Mouse (Mus musculus) midbrain, embryonic 15.5 days (tissue): ENCODE measurements around the gene Unc13b. TPM values are rescaled to one million over a fixed set of nuclear protein-coding genes. Genes with fewer than 3 reads are reported as not detected.
"Not testable (repeated sequence)": the region's sequence is repeated elsewhere in the genome, so short reads cannot be mapped to it uniquely, and the experiment has no call there.

Experiments
- ATAC-seq: fragments of 200-750 bp; cut with Nextera tagmentation; replicated peaks from 2 replicates; pipeline ENCODE4 v1.8.0; 2017; ENCODE audit warnings: moderate TSS enrichment
- H3K27ac ChIP-seq: fragments of 300-500 bp; sonication (generic); 2 replicates; pipeline ENCODE4 v1.5.1; 2015; ENCODE audit warnings: mild to moderate bottlenecking, inconsistent platforms
- H3K27me3 ChIP-seq: fragments of 300-500 bp; sonication (generic); replicated peaks from 2 replicates; pipeline ENCODE4 v1.6.1; 2015; ENCODE audit warnings: inconsistent platforms
- H3K36me3 ChIP-seq: fragments of 300-500 bp; sonication (generic); replicated peaks from 2 replicates; pipeline ENCODE4 v1.6.1; 2015; ENCODE audit warnings: inconsistent platforms
- H3K4me1 ChIP-seq: fragments of 300-500 bp; sonication (generic); 2 replicates; pipeline ENCODE4 v1.6.1; 2015; ENCODE audit warnings: inconsistent platforms
- H3K4me2 ChIP-seq: fragments of 300-500 bp; sonication (generic); 2 replicates; pipeline ENCODE4 v1.6.1; 2015; ENCODE audit warnings: inconsistent platforms, mild to moderate bottlenecking, moderate library complexity
- H3K4me3 ChIP-seq: fragments of 300-500 bp; sonication (generic); 2 replicates; pipeline ENCODE4 v1.5.1; 2015; ENCODE audit warnings: mild to moderate bottlenecking, inconsistent platforms
- H3K9ac ChIP-seq: fragments of 300-500 bp; sonication (generic); 2 replicates; pipeline ENCODE4 v1.6.1; 2015; ENCODE audit warnings: mild to moderate bottlenecking, inconsistent platforms
- H3K9me3 ChIP-seq: fragments of 300-500 bp; sonication (generic); 2 replicates; pipeline ENCODE4 v1.6.1; 2016; ENCODE audit warnings: inconsistent platforms
- WGBS: fragments of 180-500 bp; shearing (Covaris S2); methylation state at CpG from one replicate; pipeline ENCODE4 v1.1.7; 2015; ENCODE audit warnings: mixed read lengths; 5-methylcytosine and 5-hydroxymethylcytosine counted together
- polyA plus RNA-seq: library from polyadenylated mRNA; unstranded; fragments of >200 nt; fragmentation: Nextera tagmentation; extraction: Ambion mirVana; gene quantifications from 2 replicates; pipeline ENCODE4 v1.2.1, GENCODE M21; 2015

The Unc13b gene
- polyA plus RNA-seq, 1 experiment from 2014 or later, result 21.2 TPM

GRCm38 (mm10) chr4:43152413-43152812 is 93.7 kb downstream of the Unc13b start:
- H3K36me3 ChIP-seq, H3K27ac ChIP-seq, H3K9ac ChIP-seq, H3K4me1 ChIP-seq, H3K9me3 ChIP-seq, H3K4me2 ChIP-seq, ATAC-seq, H3K27me3 ChIP-seq, H3K4me3 ChIP-seq: not testable (repeated sequence)
- WGBS, result over 99% methylated on average over 4 of the region's 4 CpGs

GRCm38 (mm10) chr4:43160045-43160444 is 101.3 kb downstream of the Unc13b start:
- 58% methylated on average over 3 of the region's 3 CpGs for WGBS
- Histone ChIP-seq H3K27ac (no peak overlapping the region), H3K36me3 (no peaks in the 10 kb centered on the region), H3K4me2 (no peak overlapping the region), H3K4me1 (peaks cover 11% of the 10 kb centered on the region), H3K9ac (no peak overlapping the region), H3K4me3 (no peak overlapping the region), H3K27me3 (no peaks in the 10 kb centered on the region), H3K9me3 (no peaks in the 10 kb centered on the region)
- no peak for ATAC-seq

GRCm38 (mm10) chr4:43161124-43161657 is 102.4 kb downstream of the Unc13b start:
- Histone ChIP-seq H3K4me2 (no peak overlapping the region), H3K9me3 (no peaks in the 10 kb centered on the region), H3K27ac (no peak overlapping the region), H3K4me1 (peaks cover 11% of the 10 kb centered on the region), H3K27me3 (no peaks in the 10 kb centered on the region), H3K9ac (no peak overlapping the region), H3K36me3 (no peaks in the 10 kb centered on the region), H3K4me3 (no peak overlapping the region)
- WGBS, result 95% methylated on average over 3 of the region's 3 CpGs
- no peak for ATAC-seq

GRCm38 (mm10) chr4:43163205-43163604 is 104.5 kb downstream of the Unc13b start:
- Histone ChIP-seq H3K9me3 (no peaks in the 10 kb centered on the region), H3K27ac (no peak overlapping the region), H3K9ac (no peak overlapping the region), H3K36me3 (no peaks in the 10 kb centered on the region), H3K4me3 (no peak overlapping the region), H3K4me2 (no peak overlapping the region), H3K4me1 (peaks cover 11% of the 10 kb centered on the region), H3K27me3 (no peaks in the 10 kb centered on the region)
- 72% methylated on average over 3 of the region's 3 CpGs for whole genome bisulfite sequencing
- no peak for ATAC-seq

- H3K4me3 ChIP-seq, result no peak overlapping the region
- no peak overlapping the region for H3K9ac ChIP-seq
- no peaks in the 10 kb centered on the region for H3K36me3 ChIP-seq
- WGBS, result 88% methylated on average over 12 of the region's 12 CpGs
- ATAC-seq, result no peak
- no peaks in the 10 kb centered on the region for H3K27me3 ChIP-seq
- H3K4me1 ChIP-seq, result no peaks in the 10 kb centered on the region
- H3K4me2 ChIP-seq, result no peak overlapping the region
- H3K27ac ChIP-seq, result no peak overlapping the region
- H3K9me3 ChIP-seq, result no peaks in the 10 kb centered on the region
Measured at GRCm38 (mm10) chr4:43165403-43166005, 106.8 kb downstream of the Unc13b start.

GRCm38 (mm10) chr4:43170028-43170427 is 111.3 kb downstream of the Unc13b start:
- no peak overlapping the region for H3K27ac ChIP-seq
- no peak overlapping the region for H3K4me3 ChIP-seq
- H3K9ac ChIP-seq, result no peak overlapping the region
- H3K4me2 ChIP-seq, result no peak overlapping the region
- no peaks in the 10 kb centered on the region for H3K4me1 ChIP-seq
- WGBS, result 90% methylated on average over 3 of the region's 3 CpGs
- ATAC-seq, result no peak
- H3K9me3 ChIP-seq, result no peaks in the 10 kb centered on the region
- no peaks in the 10 kb centered on the region for H3K36me3 ChIP-seq
- no peaks in the 10 kb centered on the region for H3K27me3 ChIP-seq

- no peak for ATAC-seq
- H3K9me3 ChIP-seq, result no peaks in the 10 kb centered on the region
Measured at GRCm38 (mm10) chr4:43177126-43177525, 118.4 kb downstream of the Unc13b start.

GRCm38 (mm10) chr4:43182474-43183168 is 123.9 kb downstream of the Unc13b start:
- no peak overlapping the region for H3K9ac ChIP-seq
- H3K27ac ChIP-seq, result no peak overlapping the region
- WGBS, result 94% methylated on average over 8 of the region's 8 CpGs
- no peak for ATAC-seq
- no peaks in the 10 kb centered on the region for H3K27me3 ChIP-seq
- H3K4me1 ChIP-seq, result no peaks in the 10 kb centered on the region
- no peak overlapping the region for H3K4me3 ChIP-seq
- no peaks in the 10 kb centered on the region for H3K9me3 ChIP-seq
- H3K36me3 ChIP-seq, result no peaks in the 10 kb centered on the region
- no peak overlapping the region for H3K4me2 ChIP-seq

More at GRCm38 (mm10) chr4:43177126-43177525, 118.4 kb downstream of the Unc13b start:
- Histone ChIP-seq H3K4me3 (no peak overlapping the region), H3K9ac (no peak overlapping the region), H3K4me1 (no peaks in the 10 kb centered on the region), H3K27me3 (no peaks in the 10 kb centered on the region), H3K27ac (no peak overlapping the region), H3K4me2 (no peak overlapping the region), H3K36me3 (no peaks in the 10 kb centered on the region)
- 85% methylated on average over 2 of the region's 2 CpGs for WGBS

- 41% methylated on average over 2 of the region's 2 CpGs for WGBS
- Histone ChIP-seq H3K9me3 (no peaks in the 10 kb centered on the region), H3K36me3 (no peaks in the 10 kb centered on the region), H3K4me1 (no peaks in the 10 kb centered on the region), H3K9ac (no peak overlapping the region), H3K27me3 (no peaks in the 10 kb centered on the region), H3K4me3 (no peak overlapping the region), H3K4me2 (no peak overlapping the region), H3K27ac (no peak overlapping the region)
- ATAC-seq, result no peak
Measured at GRCm38 (mm10) chr4:43187439-43187838, 128.7 kb downstream of the Unc13b start.

- H3K27me3 ChIP-seq, result no peaks in the 10 kb centered on the region
- H3K27ac ChIP-seq, result no peak overlapping the region
- no peaks in the 10 kb centered on the region for H3K4me1 ChIP-seq
- no peak overlapping the region for H3K4me3 ChIP-seq
- no peak for ATAC-seq
- H3K9ac ChIP-seq, result no peak overlapping the region
- WGBS, result 91% methylated on average over 5 of the region's 5 CpGs
- H3K9me3 ChIP-seq, result no peaks in the 10 kb centered on the region
- no peak overlapping the region for H3K4me2 ChIP-seq
- no peaks in the 10 kb centered on the region for H3K36me3 ChIP-seq
Measured at GRCm38 (mm10) chr4:43189381-43189780, 130.6 kb downstream of the Unc13b start.

GRCm38 (mm10) chr4:43204946-43205345 is 146.2 kb downstream of the Unc13b start:
- no peaks in the 10 kb centered on the region for H3K36me3 ChIP-seq
- no peak overlapping the region for H3K4me2 ChIP-seq
- H3K27me3 ChIP-seq, result no peaks in the 10 kb centered on the region
- no peak overlapping the region for H3K27ac ChIP-seq
- H3K4me1 ChIP-seq, result peaks cover 13% of the 10 kb centered on the region
- WGBS, result 82% methylated on average over 2 of the region's 2 CpGs
- no peak for ATAC-seq
- H3K9ac ChIP-seq, result no peak overlapping the region
- H3K4me3 ChIP-seq, result no peak overlapping the region
- no peaks in the 10 kb centered on the region for H3K9me3 ChIP-seq

GRCm38 (mm10) chr4:43205571-43205970 is 146.8 kb downstream of the Unc13b start:
- Histone ChIP-seq H3K9me3 (no peaks in the 10 kb centered on the region), H3K27ac (no peak overlapping the region), H3K4me3 (no peak overlapping the region), H3K27me3 (no peaks in the 10 kb centered on the region), H3K36me3 (no peaks in the 10 kb centered on the region), H3K9ac (no peak overlapping the region), H3K4me2 (no peak overlapping the region), H3K4me1 (peaks cover 13% of the 10 kb centered on the region)
- ATAC-seq, result no peak
- 42% methylated on average over 4 of the region's 4 CpGs for WGBS

GRCm38 (mm10) chr4:43206989-43207388 is 148.2 kb downstream of the Unc13b start:
- no peak; the same call in 1 of the 2 replicates for ATAC-seq
- H3K36me3 ChIP-seq, result no peaks in the 10 kb centered on the region
- H3K4me3 ChIP-seq, result no peak overlapping the region
- no peaks in the 10 kb centered on the region for H3K27me3 ChIP-seq
- no peak overlapping the region for H3K9ac ChIP-seq
- H3K9me3 ChIP-seq, result no peaks in the 10 kb centered on the region
- peak overlapping the region; percentile 56 for H3K27ac ChIP-seq
- WGBS, result 49% methylated on average over 5 of the region's 5 CpGs
- peaks cover 13% of the 10 kb centered on the region for H3K4me1 ChIP-seq
- H3K4me2 ChIP-seq, result no peak overlapping the region
